In the genomic region with DNA sequence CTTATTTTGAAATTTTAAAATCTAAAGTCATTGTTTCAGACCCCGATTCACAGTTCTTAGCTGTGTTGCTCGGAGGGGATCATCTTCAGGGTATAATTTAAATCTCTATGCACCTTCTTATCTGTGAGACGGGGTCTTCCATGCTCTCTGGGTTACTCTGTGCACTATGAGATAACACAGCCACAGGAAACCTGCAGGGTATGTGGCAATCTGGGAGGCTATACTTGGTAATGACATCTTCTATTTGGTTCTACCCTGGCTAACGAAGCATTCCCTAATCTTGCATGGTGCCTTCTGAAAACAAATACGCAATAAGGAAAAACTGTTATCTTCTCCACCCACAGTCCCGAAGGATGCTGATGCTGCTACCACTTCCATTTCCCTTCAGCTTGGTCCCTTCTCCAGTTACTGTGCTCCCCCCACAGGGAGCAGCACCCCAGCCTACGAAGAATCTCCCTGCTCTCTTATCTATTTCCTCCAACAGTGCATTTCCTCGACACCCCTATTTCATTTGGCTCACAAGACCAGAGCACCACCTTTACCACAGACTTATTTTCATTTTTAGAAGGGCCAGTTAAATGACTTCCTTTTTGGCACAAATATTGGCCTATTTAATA, we compare ENCODE assay signal across 11 mouse cellular contexts.
"Had no signal": no experiment of that assay in that cellular context is flagged by ENCODE, and none has a peak within 500 bp of the region (broad histone marks: within the 10 kb centered on the region; RNA-seq: fewer than 3 reads in every experiment).

No protein-coding gene starts in this region.

- DNase-seq: kidney, adult 18-20 months; kidney, postnatal 25 days; left cerebral cortex, postnatal 4 days; lung, embryonic 14.5 days; lung, postnatal 10 days; lung, postnatal 4 days; midbrain, embryonic 14.5 days; right cerebral cortex, postnatal 4 days; thymus, adult 2 months; thymus, postnatal 25 days had no signal

- ATAC-seq: intestine, embryonic 15.5 days had no signal
